In the genomic region with DNA sequence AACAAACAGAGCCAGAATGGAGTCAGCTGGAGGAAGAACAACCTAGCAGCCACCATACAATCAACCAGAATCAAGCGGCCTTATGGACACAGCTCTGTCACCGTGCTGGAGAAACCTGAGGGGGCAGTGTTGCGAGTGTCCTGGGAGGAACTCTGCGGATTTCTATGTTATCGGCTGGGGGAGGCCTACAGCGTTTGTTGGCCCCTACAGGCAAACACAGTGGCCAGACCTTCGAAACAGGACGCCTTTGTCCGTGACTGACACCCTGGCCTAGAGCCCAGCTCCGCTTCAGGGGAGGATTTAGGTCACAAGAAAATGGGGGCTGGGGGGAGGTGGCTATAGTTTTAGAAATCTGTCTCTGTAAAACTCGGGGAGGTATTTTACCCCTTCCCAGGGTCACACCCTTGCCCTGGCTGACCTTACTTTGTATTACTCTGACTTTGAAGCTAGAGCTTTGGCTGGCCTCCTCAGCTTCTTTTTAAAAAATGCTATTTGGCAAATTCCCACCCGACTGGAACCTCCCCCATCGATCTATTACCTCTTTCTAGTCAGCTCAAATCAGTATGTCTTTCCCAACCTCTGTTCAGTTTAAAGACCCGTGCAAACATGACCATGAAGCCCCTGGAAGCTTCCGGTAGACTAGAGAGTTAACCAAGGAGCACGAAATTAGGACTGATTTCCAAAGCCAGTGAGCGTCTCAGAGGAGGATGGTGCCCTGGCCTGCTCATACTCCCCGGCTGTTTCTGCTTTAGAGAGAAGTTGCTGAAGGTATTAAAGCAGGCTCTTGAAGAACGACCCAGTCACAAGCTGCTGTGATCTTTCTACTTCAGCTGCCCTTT, we compare ENCODE assay signal across 8 mouse cellular contexts. TPM values are rescaled to one million over a fixed set of nuclear protein-coding genes. Genes with fewer than 3 reads are reported as not detected.
DNase-seq lines count a peak whose midpoint lies in the region; ATAC-seq and TF ChIP-seq lines count a peak whose summit lies in the region.

No protein-coding gene starts in this region.

- 0 out of 4 replicates have a peak overlapping the region, but pooled peaks of 1 of the 2 experiments have one; percentile 21 for H3K4me3 ChIP-seq in MEL (ENCODE audit: control insufficient read depth in 1 of 2, insufficient read depth in 1 of 2, low read depth in 2 of 2, low read length in 2 of 2)
- H3K4me3 ChIP-seq in forebrain, embryonic 15.5 days = no peak overlapping the region
- H3K4me3 ChIP-seq in hindbrain, embryonic 12.5 days = no peak overlapping the region

- 0 out of 2 replicates have a peak overlapping the region, but pooled peaks have one; percentile 30 for H3K9ac ChIP-seq in MEL (ENCODE audit: control insufficient read depth, low read depth, low read length, poor library complexity, severe bottlenecking)
- H3K9ac ChIP-seq in forebrain, embryonic 15.5 days (replicated peaks) = no peak overlapping the region
- H3K9ac ChIP-seq in hindbrain, embryonic 12.5 days = 0 out of 2 replicates have a peak overlapping the region, but pooled peaks have one; percentile 6

- 0 out of 4 replicates have a peak, but pooled peaks cover 0 to 1% of the 10 kb centered on the region in 2 experiments for H3K27me3 ChIP-seq in MEL (ENCODE audit: control insufficient read depth in 1 of 2, insufficient read depth in 2 of 2, low read length in 2 of 2)
- no peaks in the 10 kb centered on the region for H3K27me3 ChIP-seq in forebrain, embryonic 15.5 days
- H3K27me3 ChIP-seq in hindbrain, embryonic 12.5 days = 0 out of 2 replicates have a peak, but pooled peaks cover 10% of the 10 kb centered on the region

- TF ChIP-seq EP300 in MEL (IDR thresholded peaks at IDR 0.05; ENCODE audit: low read depth in 1 of 2, low read length in 2 of 2) = no peak

- no peak for TF ChIP-seq POLR2A in MEL (IDR thresholded peaks at IDR 0.05; ENCODE audit: control insufficient read depth in 1 of 2, insufficient read depth in 1 of 2, low read depth in 1 of 2, low read length in 2 of 2, poor library complexity in 1 of 2)

- no peaks in the 10 kb centered on the region for H3K36me3 ChIP-seq in MEL (ENCODE audit: control insufficient read depth in 1 of 2, insufficient read depth in 2 of 2, low read length in 2 of 2)
- no peaks in the 10 kb centered on the region for H3K36me3 ChIP-seq in forebrain, embryonic 15.5 days
- H3K36me3 ChIP-seq in hindbrain, embryonic 12.5 days = no peaks in the 10 kb centered on the region

- H3K4me2 ChIP-seq in forebrain, embryonic 15.5 days (replicated peaks) = peak overlapping the region; percentile 18
- H3K4me2 ChIP-seq in hindbrain, embryonic 12.5 days (replicated peaks) = peak overlapping the region; percentile 31

- no peak overlapping the region for H3K27ac ChIP-seq in MEL (ENCODE audit: control insufficient read depth, low read depth, low read length)
- peak overlapping the region; percentile 75 for H3K27ac ChIP-seq in forebrain, embryonic 15.5 days (replicated peaks)
- H3K27ac ChIP-seq in hindbrain, embryonic 12.5 days = peak overlapping the region; percentile 70

- no peak for TF ChIP-seq RAD21 in MEL (IDR thresholded peaks at IDR 0.05; ENCODE audit: low read depth, low read length)

- no peak for DNase-seq in MEL (ENCODE audit: low read depth, low spot score)
- peak; percentile 26 for DNase-seq in cerebellum, adult 11-12 months
- peak; percentile 68 to 74 for DNase-seq in layer of hippocampus, postnatal 10 days (ENCODE audit: low spot score in 2 of 2)
- peak; percentile 58 for DNase-seq in lung, postnatal 14 days
- peak; percentile 83 to 86 for DNase-seq in right cerebral cortex, postnatal 10 days (ENCODE audit: low spot score in 2 of 2)
- no peak for DNase-seq in thymus, postnatal 36 days

- TF ChIP-seq CTCF in MEL (IDR thresholded peaks at IDR 0.05 in 2 of 3, conservative IDR thresholded peaks at IDR 0.05 in 1 of 3; ENCODE audit: control insufficient read depth in 1 of 3, insufficient read depth in 1 of 3, low read depth in 2 of 3, low read length in 3 of 3, poor library complexity in 1 of 3, severe bottlenecking in 1 of 3) = no peak

- 8% methylated on average over 19 of the region's 19 CpGs for WGBS in forebrain, embryonic 15.5 days
- WGBS in hindbrain, embryonic 12.5 days = 17% methylated on average over 19 of the region's 19 CpGs

- no peaks in the 10 kb centered on the region; a peak in 2 of 4 replicates for H3K4me1 ChIP-seq in MEL (ENCODE audit: control insufficient read depth in 1 of 2, insufficient read depth in 2 of 2, low read length in 2 of 2)
- H3K4me1 ChIP-seq in forebrain, embryonic 15.5 days = peaks cover 28% of the 10 kb centered on the region
- peaks cover 26% of the 10 kb centered on the region for H3K4me1 ChIP-seq in hindbrain, embryonic 12.5 days

- peak; percentile 71 for ATAC-seq in forebrain, embryonic 15.5 days (replicated peaks)
- peak; percentile 39; the same call in 1 of the 2 replicates for ATAC-seq in hindbrain, embryonic 12.5 days (ENCODE audit: low FRiP score)

- H3K79me2 ChIP-seq in MEL (ENCODE audit: control insufficient read depth, insufficient read depth, low read length, poor library complexity) = no peaks in the 10 kb centered on the region

- no peaks in the 10 kb centered on the region for H3K9me3 ChIP-seq in MEL (replicated peaks; ENCODE audit: insufficient read depth, low read length)
- H3K9me3 ChIP-seq in forebrain, embryonic 15.5 days = no peaks in the 10 kb centered on the region
- no peaks in the 10 kb centered on the region for H3K9me3 ChIP-seq in hindbrain, embryonic 12.5 days (replicated peaks)

TF ChIP-seq in MEL, 35 proteins besides CTCF, POLR2A, EP300 and RAD21:
- TF ChIP-seq MAFK (IDR thresholded peaks at IDR 0.05; ENCODE audit: borderline replicate concordance, low read depth, low read length) (no peak), MAX (IDR thresholded peaks at IDR 0.05; ENCODE audit: low read length) (no peak), MYC (IDR thresholded peaks at IDR 0.05; ENCODE audit: low read depth, low read length) (no peak), POLR2AphosphoS2 (IDR thresholded peaks at IDR 0.05; ENCODE audit: low read length) (no peak), GATA1 (IDR thresholded peaks at IDR 0.05; ENCODE audit: low read depth, low read length) (no peak), TBP (IDR thresholded peaks at IDR 0.05; ENCODE audit: low read depth, low read length) (no peak), CHD1 (IDR thresholded peaks at IDR 0.05; ENCODE audit: low read depth, low read length) (no peak), ELF1 (IDR thresholded peaks at IDR 0.05; ENCODE audit: low read depth, low read length) (no peak), RCOR1 (IDR thresholded peaks at IDR 0.05; ENCODE audit: low read depth, low read length) (no peak), KAT2A (conservative IDR thresholded peaks at IDR 0.05; ENCODE audit: low read depth, low read length) (no peak), HCFC1 (IDR thresholded peaks at IDR 0.05; ENCODE audit: low read depth, low read length) (no peak)
TF ChIP-seq in MEL: peak in this region for 0.

RNA-seq across cellular contexts. Expression of a gene that starts 11.6 kb away (rescaled TPM):
- not detected in 2 replicates for total RNA-seq in MEL (2012; rRNA removed)
- polyA plus RNA-seq in MEL (2012; ENCODE audit: insufficient read depth in 1 of 2, insufficient read length in 2 of 2, low read depth in 1 of 2, low replicate concordance in 2 of 2, missing spikeins in 1 of 2) = not detected
- polyA plus RNA-seq in forebrain, embryonic 15.5 days (2015; fragmentation: Nextera tagmentation; extraction: Ambion mirVana) = not detected in 2 replicates
- not detected in 2 replicates for polyA plus RNA-seq in hindbrain, embryonic 12.5 days (2016; fragmentation: Nextera tagmentation; extraction: Ambion mirVana)
- not detected for total RNA-seq in layer of hippocampus, postnatal 10 days (2021)

RNA-seq across cellular contexts. Expression of a gene that starts 42.2 kb away (rescaled TPM):
- total RNA-seq in MEL (2012; rRNA removed) = not detected in 2 replicates
- not detected for polyA plus RNA-seq in MEL (2012; ENCODE audit: insufficient read depth in 1 of 2, insufficient read length in 2 of 2, low read depth in 1 of 2, low replicate concordance in 2 of 2, missing spikeins in 1 of 2)
- polyA plus RNA-seq in forebrain, embryonic 15.5 days (2015; fragmentation: Nextera tagmentation; extraction: Ambion mirVana) = 0.19 TPM in 1 of 2 replicates, not detected in the other
- polyA plus RNA-seq in hindbrain, embryonic 12.5 days (2016; fragmentation: Nextera tagmentation; extraction: Ambion mirVana) = not detected in 2 replicates
- total RNA-seq in layer of hippocampus, postnatal 10 days (2021) = under 1 TPM in 1 of 2 experiments, not detected in 1; 0.37 TPM

RNA-seq across cellular contexts. Expression of a gene that starts 57.4 kb away (rescaled TPM):
- 3.1 and 3.7 TPM in 2 replicates for total RNA-seq in MEL (2012; rRNA removed)
- polyA plus RNA-seq in MEL (2012; ENCODE audit: insufficient read depth in 1 of 2, insufficient read length in 2 of 2, low read depth in 1 of 2, low replicate concordance in 2 of 2, missing spikeins in 1 of 2) = 10 to 100 TPM in 1 of 2 experiments, 1 to 10 TPM in 1; 9.4 to 34.9 TPM
- 4.9 and 5.3 TPM in 2 replicates for polyA plus RNA-seq in forebrain, embryonic 15.5 days (2015; fragmentation: Nextera tagmentation; extraction: Ambion mirVana)
- 16.3 and 19.2 TPM in 2 replicates for polyA plus RNA-seq in hindbrain, embryonic 12.5 days (2016; fragmentation: Nextera tagmentation; extraction: Ambion mirVana)
- total RNA-seq in layer of hippocampus, postnatal 10 days (2021) = 10 to 100 TPM; 38.6 to 39.4 TPM

Comparison
In these comparisons a context has a peak if more than half of its experiments do, and no peak if none do; other contexts are left out.
1. DNase-seq: peak in cerebellum, adult 11-12 months (single experiment), layer of hippocampus, postnatal 10 days (2 of 2), lung, postnatal 14 days (single experiment) and right cerebral cortex, postnatal 10 days (2 of 2); none in MEL (single experiment) and thymus, postnatal 36 days (0 of 2).